16 mouse cellular contexts compared by ENCODE assay signal in genomic region chr9:32335389-32336150, GRCm38 (mm10). TPM values are rescaled to one million over a fixed set of nuclear protein-coding genes. Genes with fewer than 3 reads are reported as not detected.
DNase-seq lines count a peak whose midpoint lies in the region; ATAC-seq and TF ChIP-seq lines count a peak whose summit lies in the region.
"Had no signal": no experiment of that assay in that cellular context is flagged by ENCODE, and none has a peak within 500 bp of the region (broad histone marks: within the 10 kb centered on the region; RNA-seq: fewer than 3 reads in every experiment).

No protein-coding gene starts in this region.

- TF ChIP-seq EP300 in stomach, postnatal 0 days (optimal IDR thresholded peaks at IDR 0.05), result no peak

- no peak for TF ChIP-seq CTCF in stomach, postnatal 0 days (IDR thresholded peaks at IDR 0.05; ENCODE audit: low read depth)

- no peak overlapping the region for H3K9ac ChIP-seq in lung, embryonic 15.5 days
- 0 out of 2 replicates have a peak overlapping the region, but pooled peaks have one; percentile 51 for H3K9ac ChIP-seq in heart, embryonic 13.5 days
- H3K9ac ChIP-seq in liver, embryonic 13.5 days, result no peak overlapping the region
- H3K9ac ChIP-seq in stomach, postnatal 0 days (ENCODE audit: low read length), result no peak overlapping the region
- H3K9ac ChIP-seq: hindbrain, embryonic 15.5 days; neural tube, embryonic 15.5 days had no signal

- H3K4me1 ChIP-seq in lung, embryonic 15.5 days, result peaks cover 12% of the 10 kb centered on the region; the same call in 1 of the 2 replicates
- peaks cover 65% of the 10 kb centered on the region for H3K4me1 ChIP-seq in heart, embryonic 13.5 days
- peaks cover 24% of the 10 kb centered on the region for H3K4me1 ChIP-seq in liver, embryonic 13.5 days (replicated peaks)
- H3K4me1 ChIP-seq in stomach, postnatal 0 days (replicated peaks; ENCODE audit: control insufficient read depth, insufficient read depth), result no peaks in the 10 kb centered on the region
- H3K4me1 ChIP-seq: hindbrain, embryonic 15.5 days; neural tube, embryonic 15.5 days had no signal

- H3K27me3 ChIP-seq in lung, embryonic 15.5 days, result no peaks in the 10 kb centered on the region; the same call in 1 of the 2 replicates
- no peaks in the 10 kb centered on the region for H3K27me3 ChIP-seq in heart, embryonic 13.5 days (replicated peaks)
- H3K27me3 ChIP-seq in liver, embryonic 13.5 days, result no peaks in the 10 kb centered on the region
- H3K27me3 ChIP-seq in stomach, postnatal 0 days (ENCODE audit: control insufficient read depth, insufficient read depth, low read length), result no peaks in the 10 kb centered on the region
- H3K27me3 ChIP-seq: hindbrain, embryonic 15.5 days; neural tube, embryonic 15.5 days had no signal

- ATAC-seq in lung, embryonic 15.5 days (ENCODE audit: borderline replicate concordance, extremely low read depth, low FRiP score, low TSS enrichment), result peak; percentile 77
- ATAC-seq in heart, embryonic 13.5 days (ENCODE audit: extremely low read depth, insufficient number of reproducible peaks, low FRiP score, low TSS enrichment), result peak; percentile 67; the same call in 1 of the 2 replicates
- peak; percentile 76 for ATAC-seq in liver, embryonic 13.5 days (ENCODE audit: low read depth)
- ATAC-seq in stomach, postnatal 0 days (ENCODE audit: low FRiP score, low TSS enrichment), result peak; percentile 42; the same call in 1 of the 2 replicates
- ATAC-seq: activated CD4-positive, CD25-positive, alpha-beta regulatory T cell, adult 4 months had no signal

- no peak overlapping the region for H3K27ac ChIP-seq in lung, embryonic 15.5 days
- peak overlapping the region; percentile 88 for H3K27ac ChIP-seq in heart, embryonic 13.5 days (replicated peaks)
- no peak overlapping the region for H3K27ac ChIP-seq in liver, embryonic 13.5 days
- no peak overlapping the region for H3K27ac ChIP-seq in stomach, postnatal 0 days (replicated peaks)
- H3K27ac ChIP-seq: hindbrain, embryonic 15.5 days; layer of hippocampus, adult 2 months; neural tube, embryonic 15.5 days had no signal

- no peaks in the 10 kb centered on the region for H3K9me3 ChIP-seq in lung, embryonic 15.5 days
- no peaks in the 10 kb centered on the region for H3K9me3 ChIP-seq in heart, embryonic 13.5 days
- no peaks in the 10 kb centered on the region for H3K9me3 ChIP-seq in liver, embryonic 13.5 days (replicated peaks)
- H3K9me3 ChIP-seq in stomach, postnatal 0 days (ENCODE audit: control insufficient read depth, low read length), result no peaks in the 10 kb centered on the region
- H3K9me3 ChIP-seq: neural tube, embryonic 15.5 days had no signal

- H3K4me3 ChIP-seq in lung, embryonic 15.5 days, result no peak overlapping the region
- H3K4me3 ChIP-seq in heart, embryonic 13.5 days, result no peak overlapping the region
- H3K4me3 ChIP-seq in liver, embryonic 13.5 days (replicated peaks), result no peak overlapping the region
- H3K4me3 ChIP-seq in stomach, postnatal 0 days (ENCODE audit: low read depth, low read length), result no peak overlapping the region
- H3K4me3 ChIP-seq: hindbrain, embryonic 15.5 days; layer of hippocampus, adult 2 months; neural tube, embryonic 15.5 days had no signal

- no peak overlapping the region for H3K4me2 ChIP-seq in lung, embryonic 15.5 days
- no peak overlapping the region for H3K4me2 ChIP-seq in heart, embryonic 13.5 days
- H3K4me2 ChIP-seq in liver, embryonic 13.5 days, result no peak overlapping the region
- no peak overlapping the region for H3K4me2 ChIP-seq in stomach, postnatal 0 days (replicated peaks; ENCODE audit: low read depth)
- H3K4me2 ChIP-seq: hindbrain, embryonic 15.5 days; neural tube, embryonic 15.5 days had no signal

- no peaks in the 10 kb centered on the region for H3K36me3 ChIP-seq in lung, embryonic 15.5 days
- peaks cover 10% of the 10 kb centered on the region for H3K36me3 ChIP-seq in heart, embryonic 13.5 days
- H3K36me3 ChIP-seq in liver, embryonic 13.5 days, result no peaks in the 10 kb centered on the region
- no peaks in the 10 kb centered on the region for H3K36me3 ChIP-seq in stomach, postnatal 0 days (ENCODE audit: control insufficient read depth, insufficient read depth, low read length)
- H3K36me3 ChIP-seq: hindbrain, embryonic 15.5 days; neural tube, embryonic 15.5 days had no signal

- no peak for DNase-seq in lung, adult 18-20 months
- DNase-seq in liver, embryonic 13.5 days, result peak; percentile 9
- DNase-seq in stomach, postnatal 0 days (ENCODE audit: low spot score), result no peak
- DNase-seq in layer of hippocampus, adult 9-11 months, result no peak
- DNase-seq in urinary bladder, postnatal 10 days (ENCODE audit: low spot score), result no peak
- DNase-seq: gastrocnemius, postnatal 14 days; midbrain, embryonic 14.5 days; right cerebral cortex, postnatal 14 days; thymus, postnatal 36 days had no signal

- WGBS in lung, embryonic 15.5 days, result 47% methylated on average over 13 of the region's 13 CpGs
- 58% methylated on average over 13 of the region's 13 CpGs for WGBS in heart, embryonic 13.5 days
- 61% methylated on average over 13 of the region's 13 CpGs for WGBS in liver, embryonic 13.5 days (ENCODE audit: insufficient replicate concordance)
- 56% methylated on average over 13 of the region's 13 CpGs for WGBS in stomach, postnatal 0 days

RNA-seq across cellular contexts. Expression of gene Kcnj5, which starts 8.6 kb away (rescaled TPM):
- polyA plus RNA-seq in lung, embryonic 15.5 days (2015; fragmentation: Nextera tagmentation; extraction: Ambion mirVana), result 1.1 and 2.4 TPM in 2 replicates
- 19.8 and 21.0 TPM in 2 replicates for polyA plus RNA-seq in heart, embryonic 13.5 days (2015; fragmentation: Nextera tagmentation; extraction: Ambion mirVana)
- polyA plus RNA-seq in liver, embryonic 13.5 days (2015; fragmentation: Nextera tagmentation; extraction: Ambion mirVana), result 1.9 and 2.6 TPM in 2 replicates
- 0.04 TPM in 2 replicates for polyA plus RNA-seq in stomach, postnatal 0 days (2015; fragmentation: Nextera tagmentation; extraction: Ambion mirVana)
- polyA plus RNA-seq: activated CD4-positive, CD25-positive, alpha-beta regulatory T cell, adult 4 months had no signal

RNA-seq across cellular contexts. Expression of gene Kcnj1, which starts 36.7 kb away (rescaled TPM):
- not detected in 2 replicates for polyA plus RNA-seq in lung, embryonic 15.5 days (2015; fragmentation: Nextera tagmentation; extraction: Ambion mirVana)
- not detected in 2 replicates for polyA plus RNA-seq in heart, embryonic 13.5 days (2015; fragmentation: Nextera tagmentation; extraction: Ambion mirVana)
- not detected in 2 replicates for polyA plus RNA-seq in liver, embryonic 13.5 days (2015; fragmentation: Nextera tagmentation; extraction: Ambion mirVana)
- 0.04 TPM in 1 of 2 replicates, not detected in the other for polyA plus RNA-seq in stomach, postnatal 0 days (2015; fragmentation: Nextera tagmentation; extraction: Ambion mirVana)
- polyA plus RNA-seq: activated CD4-positive, CD25-positive, alpha-beta regulatory T cell, adult 4 months; cortical plate, adult 2 months; hindbrain, embryonic 15.5 days; midbrain, embryonic 14.5 days; neural tube, embryonic 15.5 days had no signal
